Mouse (Mus musculus): ENCODE measurements around the gene Ldha.

GRCm38 (mm10) chr7:46839446-46839845 lies 1.8 kb upstream of the Ldha start:
- TF ChIP-seq CTCF (IDR thresholded peaks at IDR 0.05; ENCODE audit: extremely low read depth, insufficient read depth, insufficient read length, insufficient replicate concordance) (no peak), POLR2A (IDR thresholded peaks at IDR 0.05; ENCODE audit: low read depth, low read length) (no peak)

All from spleen, adult 2 months (tissue).